Mouse (Mus musculus): ENCODE results near the gene Zdhhc19. TPM values are rescaled to one million over a fixed set of nuclear protein-coding genes. Genes with fewer than 3 reads are reported as not detected.

The Zdhhc19 gene
- polyA plus RNA-seq, 1 experiment: not detected

Other genes starting within 250 kb of the Zdhhc19 start
- 6.5 and 7.8 TPM in 2 replicates for gene Fbxo45, start 249.1 kb upstream of the Zdhhc19 start, polyA plus RNA-seq (2012; ENCODE audit: insufficient read depth, insufficient read length, missing spikeins)
- gene Wdr53, start 249.0 kb upstream of the Zdhhc19 start, polyA plus RNA-seq (2012; ENCODE audit: insufficient read depth, insufficient read length, missing spikeins): 13.5 and 14.7 TPM in 2 replicates
- 2.2 TPM in 1 of 2 replicates, not detected in the other for gene Smco1, start 224.8 kb upstream of the Zdhhc19 start, polyA plus RNA-seq (2012; ENCODE audit: insufficient read depth, insufficient read length, missing spikeins)
- gene Rnf168, start 218.8 kb upstream of the Zdhhc19 start, polyA plus RNA-seq (2012; ENCODE audit: insufficient read depth, insufficient read length, missing spikeins): 7.3 and 8.4 TPM in 2 replicates
- gene Ubxn7, start 164.0 kb upstream of the Zdhhc19 start, polyA plus RNA-seq (2012; ENCODE audit: insufficient read depth, insufficient read length, missing spikeins): 7.3 and 10.7 TPM in 2 replicates
- gene Tm4sf19, start 95.8 kb upstream of the Zdhhc19 start, polyA plus RNA-seq (2012; ENCODE audit: insufficient read depth, insufficient read length, missing spikeins): not detected in 2 replicates
- 8.8 and 12.4 TPM in 2 replicates for gene Tctex1d2, start 76.6 kb upstream of the Zdhhc19 start, polyA plus RNA-seq (2012; ENCODE audit: insufficient read depth, insufficient read length, missing spikeins)
- gene Pcyt1a, start 65.3 kb upstream of the Zdhhc19 start, polyA plus RNA-seq (2012; ENCODE audit: insufficient read depth, insufficient read length, missing spikeins): 46.6 and 46.8 TPM in 2 replicates
- not detected in 2 replicates for gene Slc51a, start 8.4 kb upstream of the Zdhhc19 start, polyA plus RNA-seq (2012; ENCODE audit: insufficient read depth, insufficient read length, missing spikeins)
- gene Tfrc, start 112.7 kb downstream of the Zdhhc19 start, polyA plus RNA-seq (2012; ENCODE audit: insufficient read depth, insufficient read length, missing spikeins): 13.7 and 27.0 TPM in 2 replicates
- 18.7 and 24.1 TPM in 2 replicates for gene Tnk2, start 147.6 kb downstream of the Zdhhc19 start, polyA plus RNA-seq (2012; ENCODE audit: insufficient read depth, insufficient read length, missing spikeins)
- gene Muc4, start 239.6 kb downstream of the Zdhhc19 start, polyA plus RNA-seq (2012; ENCODE audit: insufficient read depth, insufficient read length, missing spikeins): not detected in 2 replicates